Comparison of ENCODE assay signal across 8 mouse cellular contexts in genomic region chr8:119927422-119928092, GRCm38 (mm10). TPM values are rescaled to one million over a fixed set of nuclear protein-coding genes. Genes with fewer than 3 reads are reported as not detected.
DNase-seq lines count a peak whose midpoint lies in the region; ATAC-seq lines count a peak whose summit lies in the region.

No protein-coding gene starts in this region.

- no peak overlapping the region for H3K4me3 ChIP-seq in lung, embryonic 16.5 days (ENCODE audit: low read length)

- H3K4me2 ChIP-seq in lung, embryonic 16.5 days (ENCODE audit: low read depth, low read length): no peak overlapping the region

- peak; percentile 56 for DNase-seq in kidney, adult 18-20 months
- DNase-seq in kidney, adult 11 months: no peak
- peak; percentile 77 for DNase-seq in MN1 (ENCODE audit: low spot score)
- peak; percentile 48 to 64 for DNase-seq in cerebellum, postnatal 36 days
- peak; percentile 53 for DNase-seq in thymus, postnatal 0 days (ENCODE audit: low spot score)
- no peak for DNase-seq in layer of hippocampus, postnatal 25 days (ENCODE audit: extremely low spot score in 1 of 2, low spot score in 1 of 2)

- no peak overlapping the region for H3K9ac ChIP-seq in lung, embryonic 16.5 days (ENCODE audit: low read length)

- no peaks in the 10 kb centered on the region for H3K27me3 ChIP-seq in lung, embryonic 16.5 days (ENCODE audit: control insufficient read depth, insufficient read depth, low read depth, low read length)

- H3K9me3 ChIP-seq in lung, embryonic 16.5 days (ENCODE audit: control insufficient read depth, low read length): no peaks in the 10 kb centered on the region

- WGBS in lung, embryonic 16.5 days: 40% methylated on average over 6 of the region's 6 CpGs

- H3K36me3 ChIP-seq in lung, embryonic 16.5 days (ENCODE audit: control insufficient read depth, insufficient read depth, low read length): no peaks in the 10 kb centered on the region; the same call in 1 of the 2 replicates

- H3K4me1 ChIP-seq in lung, embryonic 16.5 days (replicated peaks; ENCODE audit: control insufficient read depth, insufficient read depth, low read length): peaks cover under 1% of the 10 kb centered on the region; the same call in 1 of the 2 replicates

- peak; percentile 43 for ATAC-seq in inflammation-experienced regulatory T-cells, adult 6 months
- ATAC-seq in lung, embryonic 16.5 days (ENCODE audit: low read depth): peak; percentile 82; the same call in 1 of the 2 replicates

- H3K27ac ChIP-seq in lung, embryonic 16.5 days (ENCODE audit: low read length): no peak overlapping the region

RNA-seq across cellular contexts. Expression of gene Gm20388, which starts 16.9 kb away (rescaled TPM):
- 10 to 100 TPM; 10.8 to 14.1 (median 11.8) TPM for polyA plus RNA-seq in inflammation-experienced regulatory T-cells, adult 6 months (2017; shearing (Covaris generic))
- polyA plus RNA-seq in lung, embryonic 16.5 days (2015; fragmentation: Nextera tagmentation; extraction: Ambion mirVana): 10.3 TPM in 1 of 2 replicates, not detected in the other
- polyA plus RNA-seq in thymus, postnatal 0 days (2015; fragmentation: Nextera tagmentation; extraction: Ambion mirVana): not detected in 2 replicates
- total RNA-seq in layer of hippocampus, postnatal 25 days (2021): 1 to 10 TPM; 8.8 TPM

RNA-seq across cellular contexts. Expression of gene Usp10, which starts 17.4 kb away (rescaled TPM):
- 10 to 100 TPM; 37.4 to 55.0 (median 43.9) TPM for polyA plus RNA-seq in inflammation-experienced regulatory T-cells, adult 6 months (2017; shearing (Covaris generic))
- 120 and 122 TPM in 2 replicates for polyA plus RNA-seq in lung, embryonic 16.5 days (2015; fragmentation: Nextera tagmentation; extraction: Ambion mirVana)
- 76.1 and 77.7 TPM in 2 replicates for polyA plus RNA-seq in thymus, postnatal 0 days (2015; fragmentation: Nextera tagmentation; extraction: Ambion mirVana)
- 10 to 100 TPM; 84.3 to 99.0 TPM for total RNA-seq in layer of hippocampus, postnatal 25 days (2021)

Comparison
In these comparisons a context has a peak if more than half of its experiments do, and no peak if none do; other contexts are left out.
1. DNase-seq: peak in kidney, adult 18-20 months (single experiment), MN1 (single experiment), cerebellum, postnatal 36 days (2 of 2) and thymus, postnatal 0 days (single experiment); none in kidney, adult 11 months (single experiment) and layer of hippocampus, postnatal 25 days (0 of 2).